Mouse (Mus musculus): Measurements from ENCODE around the gene Tubg1.
"Not testable (repeated sequence)": the region's sequence is repeated elsewhere in the genome, so short reads cannot be mapped to it uniquely, and the experiment has no call there.

Tubg1 gene

DNA sequence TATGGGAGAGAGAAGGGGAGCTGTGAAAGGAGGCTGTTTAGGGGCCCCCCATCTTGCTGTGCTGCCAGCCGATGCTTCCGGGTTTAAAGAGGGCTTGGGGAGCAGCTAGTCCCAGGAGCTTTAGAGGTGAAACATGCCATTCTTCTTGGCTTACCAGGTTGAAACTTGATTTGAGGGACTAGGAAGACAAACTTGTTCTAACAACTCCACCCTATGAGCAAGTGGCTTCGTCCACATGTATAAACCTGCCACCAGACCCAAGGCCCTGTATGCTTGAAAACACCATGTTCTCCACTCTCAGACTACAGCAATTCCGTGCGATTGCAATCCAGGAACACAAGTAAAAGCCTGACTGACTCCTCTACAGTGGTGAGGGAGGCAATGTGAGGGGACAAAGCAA is 16.7 kb upstream of the Tubg1 start:
- DNase-seq (ENCODE audit: low spot score) = no peak

DNA sequence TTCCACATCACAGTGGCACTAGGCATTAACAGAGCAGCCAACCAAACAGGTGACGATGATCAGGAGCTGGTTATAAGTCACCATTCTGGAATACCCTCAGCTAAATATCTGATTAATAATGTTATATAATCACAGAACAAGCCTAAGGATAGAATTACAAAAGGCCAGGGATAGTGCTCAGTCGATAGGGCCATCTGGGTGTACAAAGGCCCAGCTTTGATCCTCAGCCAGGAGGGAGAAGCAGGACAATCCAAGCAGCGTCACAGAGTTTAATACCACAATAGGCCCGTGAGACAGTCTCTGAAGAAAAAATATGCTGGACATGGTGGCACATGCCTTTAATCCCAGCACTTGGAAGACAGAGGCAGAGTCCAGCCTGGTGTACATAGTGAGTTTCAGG is 10.4 kb upstream of the Tubg1 start:
- no peak for DNase-seq (ENCODE audit: low spot score)

DNA sequence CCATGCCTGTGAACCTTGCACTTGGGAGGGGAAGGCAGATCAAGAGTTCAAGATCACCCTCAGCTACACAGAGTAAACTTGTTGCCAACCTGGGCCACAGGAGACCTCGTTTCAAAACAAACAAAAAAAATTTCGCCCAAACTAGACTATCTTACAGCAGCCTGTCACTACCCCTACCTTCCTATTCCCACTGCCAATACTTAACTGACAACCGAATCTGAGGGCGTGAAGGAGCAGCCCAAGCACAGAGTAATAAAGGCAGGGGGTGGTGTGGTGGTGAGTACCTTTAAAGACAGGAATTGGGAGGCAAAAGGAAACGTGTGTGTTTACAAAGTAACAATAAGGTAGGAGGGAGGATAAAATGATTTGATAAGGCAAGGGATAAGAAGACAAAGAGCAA is 9.0 kb upstream of the Tubg1 start:
- no peak for DNase-seq (ENCODE audit: low spot score)

DNA sequence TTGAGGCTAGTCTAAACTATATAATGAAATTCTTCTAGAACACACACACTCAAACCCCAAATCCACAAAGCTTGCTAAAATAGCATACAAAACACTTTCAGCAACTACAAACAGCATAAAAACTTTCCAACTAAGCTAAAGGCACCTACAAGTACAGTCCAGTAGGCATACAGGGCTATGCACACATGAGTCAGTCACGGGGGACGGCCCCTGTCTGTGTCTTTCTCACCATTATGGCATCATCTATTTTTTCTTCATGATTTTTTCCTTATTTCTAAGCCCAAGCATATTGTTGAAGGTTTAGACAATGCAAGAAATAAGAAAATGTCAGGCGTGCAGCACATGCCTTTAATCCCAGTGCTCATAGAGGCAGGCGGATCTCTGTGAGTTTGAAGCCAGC is 8.6 kb upstream of the Tubg1 start:
- no peak for DNase-seq (ENCODE audit: low spot score)

DNA sequence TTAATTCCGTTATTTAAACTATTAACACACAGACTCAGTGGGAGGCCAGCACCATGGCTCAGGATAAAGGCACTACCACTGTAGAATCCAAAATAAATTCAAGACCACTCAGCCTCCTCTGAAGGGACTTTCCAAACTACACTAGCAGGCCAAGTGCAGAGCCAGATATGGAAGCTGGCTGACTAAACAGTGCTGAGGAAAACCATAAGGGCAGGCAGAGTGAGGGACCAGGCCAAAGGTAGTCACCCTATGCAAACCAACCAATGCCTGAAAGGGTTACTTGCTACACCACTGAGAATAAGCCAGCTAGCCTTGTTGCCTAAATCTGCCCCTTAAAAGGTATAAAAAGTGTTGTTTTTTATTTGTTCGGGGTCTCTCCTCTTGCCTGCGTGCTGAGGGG is 7.6 kb upstream of the Tubg1 start:
- DNase-seq (ENCODE audit: low spot score) = no peak

DNA sequence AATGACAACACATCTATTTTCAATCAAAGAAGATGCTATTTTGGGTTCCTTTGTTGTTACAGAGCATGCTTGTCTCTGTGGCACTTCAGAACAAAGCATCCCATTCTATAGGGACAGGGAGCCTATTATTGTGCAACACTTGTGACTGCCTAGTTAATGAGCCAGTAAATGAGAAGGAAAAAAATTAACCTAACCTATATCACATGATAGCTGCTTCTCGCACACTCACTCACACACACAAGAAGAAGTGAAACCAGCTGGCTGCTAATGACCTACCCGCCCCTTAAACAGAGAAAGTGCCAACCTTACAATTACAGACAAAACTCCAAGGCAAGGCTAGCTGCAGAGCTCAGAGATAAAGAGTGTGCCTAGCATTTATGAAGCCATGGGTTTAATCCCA is 4.2 kb upstream of the Tubg1 start:
- DNase-seq (ENCODE audit: low spot score) = peak; percentile 35

DNA sequence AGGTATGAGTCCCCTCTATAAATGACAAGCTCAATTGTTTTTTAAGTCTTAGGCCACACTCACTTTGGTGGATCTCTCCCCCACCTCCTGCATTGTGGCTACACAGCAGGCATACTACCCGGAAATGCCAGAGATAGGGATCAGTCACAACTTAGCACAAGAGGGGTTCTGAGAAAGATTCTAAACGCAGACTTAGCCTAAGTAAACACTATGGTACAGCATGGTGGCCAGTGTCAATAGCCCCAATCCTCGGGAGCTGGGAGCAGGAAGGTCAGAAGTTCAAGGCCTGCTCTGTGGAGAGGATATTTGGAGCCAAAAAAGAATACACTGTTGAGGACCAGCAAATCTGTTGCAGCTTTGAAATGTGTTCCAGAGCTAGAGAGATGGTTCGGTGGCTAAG is 1.6 kb upstream of the Tubg1 start:
- no peak for DNase-seq (ENCODE audit: low spot score)

DNA sequence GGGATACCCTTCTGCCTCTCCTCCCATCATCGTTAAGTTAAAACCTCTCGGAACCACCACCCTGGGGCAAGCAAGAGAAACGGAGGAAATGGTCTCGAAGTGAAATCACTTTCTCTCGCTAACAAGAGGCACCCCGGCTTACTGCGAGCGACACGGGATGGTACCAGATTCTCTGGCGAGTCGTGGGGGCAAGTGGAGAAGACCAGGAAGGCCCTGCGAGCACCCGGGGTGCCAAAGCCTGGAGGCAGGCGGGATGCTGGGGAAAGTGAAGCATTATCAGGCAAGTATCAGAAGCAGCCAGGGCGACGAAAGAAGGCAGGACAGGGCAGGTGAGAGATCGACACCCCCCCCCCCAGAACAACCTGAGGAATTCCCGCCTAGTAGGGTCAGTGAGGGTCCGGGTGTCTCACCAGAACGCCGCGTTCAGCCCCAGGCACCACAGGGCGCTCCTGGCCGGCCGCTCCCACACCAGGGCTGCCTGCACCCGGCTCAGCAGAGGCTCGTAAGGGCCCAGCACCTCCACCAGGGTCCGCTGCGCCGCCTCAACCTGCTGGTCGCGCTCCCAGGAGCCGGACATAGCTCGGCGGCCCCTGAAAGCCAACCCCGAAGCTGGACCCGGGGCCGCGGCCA is 492 bp upstream of the Tubg1 start:
- no peak for DNase-seq (ENCODE audit: low spot score)

DNA sequence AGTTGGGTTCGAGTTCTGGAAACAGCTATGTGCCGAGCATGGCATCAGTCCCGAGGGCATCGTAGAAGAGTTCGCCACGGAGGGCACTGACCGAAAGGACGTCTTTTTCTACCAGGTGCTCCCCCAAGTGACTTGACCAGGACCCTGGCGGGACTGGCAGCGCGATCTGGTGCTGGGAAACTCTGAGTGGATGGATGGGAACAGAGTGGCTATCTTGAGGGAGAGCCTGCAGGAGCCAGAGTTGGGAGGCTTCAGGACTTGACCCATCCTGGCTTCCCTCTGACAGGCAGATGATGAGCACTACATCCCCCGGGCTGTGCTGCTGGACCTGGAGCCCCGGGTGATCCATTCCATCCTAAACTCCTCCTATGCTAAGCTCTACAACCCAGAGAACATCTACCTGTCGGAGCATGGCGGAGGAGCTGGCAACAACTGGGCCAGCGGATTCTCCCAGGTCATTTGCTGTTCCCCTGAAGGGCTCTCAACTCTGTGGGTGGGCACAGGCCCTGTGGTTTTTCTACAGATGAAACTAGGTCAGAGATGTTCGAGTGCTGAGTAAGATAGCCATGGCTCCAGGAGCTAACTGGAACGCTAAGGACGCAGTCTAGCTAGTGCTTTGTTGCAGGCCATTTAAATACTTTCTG is 929 bp downstream of the Tubg1 start:
- no peak for DNase-seq (ENCODE audit: low spot score)

DNA sequence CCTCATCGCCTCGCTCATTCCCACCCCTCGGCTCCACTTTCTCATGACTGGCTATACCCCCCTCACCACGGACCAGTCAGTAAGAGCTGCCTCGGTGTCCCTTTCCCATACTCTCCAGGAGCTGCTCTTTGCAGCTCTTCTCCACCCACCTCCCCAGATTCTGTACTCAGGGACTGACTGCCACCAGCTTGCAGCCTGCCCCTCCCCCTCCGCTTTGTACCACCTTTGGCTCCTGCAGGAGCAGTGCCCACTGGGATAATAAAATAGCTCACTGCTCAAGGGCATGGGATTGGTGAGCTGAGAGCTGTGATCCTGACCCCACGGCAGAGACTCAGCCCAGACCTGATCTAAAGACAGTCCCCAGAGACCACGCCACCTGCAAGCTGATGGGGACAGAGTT is 4.8 kb downstream of the Tubg1 start:
- DNase-seq (ENCODE audit: low spot score) = not testable (repeated sequence)

DNA sequence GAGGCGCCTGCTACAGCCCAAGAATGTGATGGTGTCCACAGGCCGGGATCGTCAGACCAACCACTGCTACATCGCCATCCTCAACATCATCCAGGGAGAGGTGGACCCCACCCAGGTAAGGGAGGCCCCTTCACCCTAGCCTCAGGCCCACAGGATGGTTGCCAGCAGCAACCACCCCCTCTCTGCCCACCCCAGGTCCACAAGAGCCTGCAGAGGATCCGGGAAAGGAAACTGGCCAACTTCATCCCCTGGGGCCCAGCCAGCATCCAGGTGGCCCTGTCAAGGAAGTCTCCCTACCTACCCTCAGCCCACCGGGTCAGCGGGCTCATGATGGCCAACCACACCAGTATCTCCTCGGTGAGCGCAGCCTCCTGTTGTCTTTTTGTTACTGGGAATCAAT is 5.3 kb downstream of the Tubg1 start:
- DNase-seq (ENCODE audit: low spot score) = not testable (repeated sequence)

DNA sequence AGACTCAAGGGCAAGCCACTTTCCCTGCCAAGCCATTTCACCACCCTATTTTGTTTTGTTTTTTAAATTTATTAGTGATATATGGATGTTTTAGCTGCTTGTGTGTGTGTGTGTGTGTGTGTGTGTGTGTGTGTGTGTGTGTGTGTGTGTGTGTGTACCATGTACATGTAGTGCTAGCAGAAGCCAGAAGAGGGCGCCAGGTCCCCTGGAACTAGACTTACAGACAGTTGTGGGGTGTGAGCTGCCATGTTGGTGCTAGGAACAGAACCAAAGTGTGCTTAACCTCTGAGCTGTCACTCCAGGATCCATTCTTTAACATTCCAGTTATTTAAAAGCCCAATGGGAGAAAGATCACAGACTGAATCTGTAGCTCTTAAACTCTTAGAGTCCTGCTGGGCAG is 7.3 kb downstream of the Tubg1 start:
- no peak for DNase-seq (ENCODE audit: low spot score)

DNA sequence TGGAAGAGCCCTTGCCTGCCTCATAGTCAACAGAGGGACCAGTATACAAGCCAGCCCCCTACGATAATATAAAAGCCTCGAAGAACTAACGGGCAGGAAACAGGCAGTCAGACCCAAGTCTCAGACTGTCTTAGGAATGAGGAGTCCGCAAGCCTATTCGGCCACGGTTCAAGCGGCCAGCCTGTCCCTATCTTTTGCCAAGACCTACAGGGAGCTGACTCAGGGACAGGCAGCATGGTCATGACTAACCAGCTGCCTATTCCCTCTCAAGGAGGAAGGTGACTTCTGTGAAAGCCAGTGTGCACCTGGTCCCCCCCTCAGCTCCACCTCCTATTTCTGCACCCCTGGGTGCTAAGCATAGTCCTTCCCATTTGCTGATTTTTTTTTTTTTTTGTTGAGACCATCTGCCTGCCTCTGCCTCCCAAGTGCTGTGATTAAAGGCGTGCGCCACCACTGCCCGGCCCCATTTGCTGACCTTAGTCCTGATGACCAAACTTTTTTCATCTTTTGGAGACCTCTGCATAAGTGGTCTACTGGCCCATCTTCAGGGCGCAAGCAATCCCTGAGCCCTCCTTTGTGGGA is 9.3 kb downstream of the Tubg1 start:
- no peak for DNase-seq (ENCODE audit: low spot score)

DNA sequence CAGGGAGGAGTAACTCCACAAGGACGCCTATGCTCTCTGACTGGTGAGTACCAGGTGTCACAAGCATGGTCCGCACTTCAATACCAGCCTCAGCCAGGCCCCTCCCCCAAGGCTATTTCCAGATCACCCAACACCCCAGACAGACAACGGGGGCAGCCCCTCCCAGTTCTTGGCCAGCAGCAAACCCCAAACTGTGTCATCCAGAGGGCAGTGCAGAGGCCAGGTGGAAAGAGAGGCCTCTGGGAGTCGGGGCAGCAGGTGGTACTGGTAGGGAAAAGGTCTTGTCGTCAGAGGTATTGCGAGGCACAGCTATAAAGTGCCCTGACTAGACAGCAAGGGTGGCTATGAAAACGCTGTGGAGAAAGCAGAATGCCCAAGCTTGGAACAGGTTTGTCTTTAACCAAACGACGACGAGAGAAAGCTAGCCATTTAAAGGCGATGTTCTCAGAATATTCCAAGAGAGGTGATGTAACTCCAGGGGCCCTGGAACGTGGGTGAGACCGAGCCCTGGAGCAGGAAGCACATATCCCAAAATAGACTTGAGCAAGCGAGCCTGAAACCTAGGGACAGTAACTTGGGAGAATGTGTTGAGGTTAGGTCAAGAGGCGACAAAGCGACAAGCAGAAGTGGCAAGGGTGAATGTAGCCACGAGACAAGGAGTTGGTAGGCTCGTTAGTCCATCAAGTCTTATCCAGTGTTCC is 10.5 kb downstream of the Tubg1 start:
- no peak for DNase-seq (ENCODE audit: low spot score)

DNA sequence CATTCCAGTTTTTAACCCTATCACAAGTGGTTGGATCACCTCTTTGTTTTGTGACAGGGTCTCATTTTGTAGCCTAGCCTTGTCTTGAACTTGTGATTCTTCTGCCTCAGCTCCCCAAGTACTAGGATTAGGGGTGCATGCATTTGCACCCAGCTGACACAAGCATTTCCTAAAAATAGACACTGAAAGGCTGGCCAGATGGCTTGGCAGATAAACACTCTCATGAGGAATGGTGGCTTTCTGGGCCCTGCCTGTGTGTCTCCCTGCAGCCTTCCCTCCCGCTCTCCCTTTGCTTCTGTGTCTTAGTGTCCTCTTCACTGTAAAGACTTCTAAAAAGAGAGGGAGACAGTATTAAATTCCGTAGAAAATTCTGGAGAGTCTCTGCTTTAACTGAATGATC is 11.4 kb downstream of the Tubg1 start:
- no peak for DNase-seq (ENCODE audit: low spot score)

DNA sequence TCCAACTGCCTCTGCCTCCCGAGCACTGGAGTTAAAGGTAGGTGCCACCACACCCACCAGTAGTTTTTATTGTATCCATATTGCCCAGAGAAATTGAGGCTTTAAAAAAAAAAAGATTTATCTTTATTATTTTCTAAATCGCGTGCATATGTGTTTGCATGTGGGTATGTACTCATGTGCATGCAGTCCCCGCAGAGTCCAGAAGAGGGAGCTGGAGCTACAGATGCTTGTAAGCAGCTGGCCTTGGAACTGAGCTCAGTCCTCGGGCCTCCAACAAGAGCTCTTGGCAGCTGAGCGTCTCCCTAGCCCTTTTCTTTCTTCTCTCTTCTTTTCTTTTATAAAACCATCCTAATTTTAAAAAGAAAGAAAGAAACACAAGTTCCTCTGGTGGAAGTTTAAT is 12.0 kb downstream of the Tubg1 start:
- no peak for DNase-seq (ENCODE audit: low spot score)

DNA sequence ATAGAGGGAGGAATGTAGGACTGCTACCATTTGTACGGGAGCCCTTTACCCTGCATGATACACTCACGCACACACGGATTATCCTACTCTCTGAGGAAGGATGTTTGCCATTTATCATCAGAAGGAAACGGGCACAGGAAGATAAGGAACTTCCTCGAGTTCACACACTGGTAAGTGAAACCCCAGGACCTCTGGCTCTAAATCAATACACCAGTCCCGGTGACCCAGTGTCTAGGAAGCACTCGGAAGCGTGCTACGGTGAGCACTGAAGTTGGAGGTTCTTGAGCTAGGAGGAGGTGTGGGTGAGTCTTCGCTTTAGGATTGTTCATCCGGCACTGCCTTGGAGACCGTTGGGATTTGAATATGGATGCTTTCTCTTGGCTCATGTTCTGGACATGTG is 13.3 kb downstream of the Tubg1 start:
- no peak for DNase-seq (ENCODE audit: low spot score)

DNA sequence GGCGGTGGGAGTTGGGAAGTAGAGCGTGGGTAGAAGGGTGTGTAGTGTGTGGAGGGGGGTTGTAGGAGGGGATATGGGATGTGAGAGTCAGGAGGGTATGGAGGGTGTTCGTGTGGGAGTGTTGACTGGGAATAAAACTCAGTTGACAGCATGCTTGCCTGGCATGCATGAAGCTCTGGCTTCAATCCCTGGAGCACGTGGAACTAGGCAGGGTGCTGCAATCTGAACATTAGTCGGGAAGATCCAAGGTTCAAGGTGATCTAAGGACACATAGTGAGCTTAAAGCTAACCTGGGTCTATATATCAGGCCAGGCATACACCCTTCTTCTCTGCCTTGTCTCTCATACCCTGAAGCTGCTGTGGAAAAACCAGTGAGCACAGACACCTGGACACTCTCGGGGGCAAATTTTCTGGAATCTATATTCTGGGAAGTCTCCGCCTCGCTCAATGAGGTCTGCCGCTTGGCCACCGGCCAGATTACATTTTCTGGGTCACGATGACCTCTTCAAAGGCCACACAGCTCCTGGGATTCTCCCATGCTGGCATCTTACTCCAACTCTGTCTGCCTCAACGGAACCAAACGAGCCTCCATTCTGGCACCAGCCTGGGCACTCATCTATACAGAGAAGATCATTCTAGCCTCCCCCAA is 14.6 kb downstream of the Tubg1 start:
- DNase-seq (ENCODE audit: low spot score) = no peak

DNA sequence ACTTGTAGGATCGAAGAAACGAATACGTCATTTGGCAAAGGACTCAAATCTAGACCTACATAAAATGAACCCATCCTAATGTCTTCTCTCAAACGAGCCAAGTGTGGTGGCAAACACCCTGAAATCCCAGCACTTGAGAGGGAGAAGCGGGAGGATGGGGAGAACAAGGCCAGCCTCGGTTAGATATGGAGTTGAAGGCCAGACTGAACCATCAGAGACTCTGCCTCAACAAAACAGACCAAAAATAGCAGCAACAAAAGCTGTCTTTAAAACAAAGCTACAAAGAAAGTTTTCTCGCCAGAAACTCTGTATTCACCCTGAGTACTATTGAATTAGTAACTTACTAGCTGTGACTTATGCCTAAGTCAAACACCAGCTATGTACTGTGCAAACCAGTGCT is 17.3 kb downstream of the Tubg1 start:
- no peak for DNase-seq (ENCODE audit: low spot score)

DNA sequence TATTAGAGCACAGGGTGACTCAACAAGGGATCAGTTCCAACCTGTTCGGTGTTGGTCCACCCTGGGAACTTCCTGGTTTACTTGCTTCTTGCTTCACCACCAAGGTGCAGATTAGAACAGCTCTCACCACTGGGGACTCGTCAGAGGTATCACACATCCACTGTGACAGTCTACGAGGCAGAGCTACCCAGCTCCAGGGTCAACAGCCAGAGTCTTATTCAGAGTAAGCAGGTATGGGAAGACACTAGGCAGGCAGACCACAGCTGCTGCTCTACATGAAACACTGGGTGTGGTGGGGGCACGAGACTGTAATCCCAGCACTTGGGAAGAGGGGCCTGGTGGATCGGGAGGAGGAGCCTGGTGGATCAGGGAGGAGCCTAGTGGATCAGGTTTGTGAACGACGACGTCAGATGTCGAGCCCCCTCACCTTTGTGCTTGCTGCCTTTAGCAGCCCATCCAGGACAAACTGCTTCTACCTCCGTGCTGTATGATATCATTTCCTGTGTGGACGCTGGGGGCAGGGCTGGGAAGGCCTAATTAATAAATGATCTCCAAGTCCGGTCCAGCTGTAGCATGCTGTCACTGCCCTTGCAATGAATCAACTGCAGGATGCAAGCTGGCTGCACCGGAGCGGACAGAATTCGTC is 18.9 kb downstream of the Tubg1 start:
- peak; percentile 79 for DNase-seq (ENCODE audit: low spot score)

DNA sequence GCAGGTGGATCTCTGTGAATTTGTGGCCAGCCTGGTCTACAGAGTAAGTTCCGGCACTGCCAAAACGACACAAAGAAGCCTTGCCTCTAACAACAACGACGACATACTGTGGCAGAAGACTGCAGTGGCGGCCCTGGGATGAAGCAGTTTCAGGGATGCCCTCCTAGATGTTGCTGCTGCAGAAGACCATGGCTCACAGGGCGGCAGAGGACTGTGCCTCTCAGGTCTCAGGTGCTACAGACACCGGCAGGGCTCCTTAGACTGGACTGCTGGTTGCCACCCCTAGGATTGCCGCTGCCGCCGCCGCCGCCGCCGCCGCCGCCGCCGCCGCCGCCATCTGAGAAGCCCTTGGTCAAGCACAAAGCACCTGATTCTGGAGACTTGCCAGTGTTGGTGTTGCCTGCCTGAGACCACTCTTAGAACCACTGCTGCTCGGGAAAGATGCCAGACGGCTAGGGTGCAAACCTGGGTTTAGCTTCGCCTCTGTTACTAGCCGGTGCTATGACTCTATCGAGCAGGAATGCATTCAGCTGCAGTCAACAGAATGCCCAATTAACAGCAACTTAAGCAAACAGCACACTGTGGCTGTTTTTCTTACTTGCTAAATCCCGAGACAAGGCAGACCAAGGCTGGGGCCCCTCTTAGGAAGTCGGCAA is 20.6 kb downstream of the Tubg1 start:
- peak; percentile 55 for DNase-seq (ENCODE audit: low spot score)

DNA sequence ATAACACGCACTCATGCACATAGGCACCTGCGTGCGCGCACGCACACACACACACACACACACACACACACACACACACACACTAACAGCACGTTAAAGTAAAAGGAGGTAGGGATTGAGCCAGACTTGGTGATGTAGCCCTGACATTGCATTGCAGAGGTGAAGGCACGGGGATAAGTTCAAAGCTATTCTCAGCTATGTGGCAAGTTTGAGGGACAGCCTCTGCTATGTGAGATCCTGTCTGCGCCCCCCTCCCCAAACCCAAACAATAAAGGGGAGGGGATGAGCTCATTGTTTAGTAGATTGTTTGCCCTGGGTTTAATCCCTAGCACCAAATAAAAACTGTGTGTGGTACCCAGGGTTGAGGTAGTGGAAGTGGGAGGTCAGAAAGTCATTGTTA is 21.4 kb downstream of the Tubg1 start:
- no peak for DNase-seq (ENCODE audit: low spot score)
